Mouse (Mus musculus): ENCODE results near the gene Hspd1.

Gene Hspd1

DNA sequence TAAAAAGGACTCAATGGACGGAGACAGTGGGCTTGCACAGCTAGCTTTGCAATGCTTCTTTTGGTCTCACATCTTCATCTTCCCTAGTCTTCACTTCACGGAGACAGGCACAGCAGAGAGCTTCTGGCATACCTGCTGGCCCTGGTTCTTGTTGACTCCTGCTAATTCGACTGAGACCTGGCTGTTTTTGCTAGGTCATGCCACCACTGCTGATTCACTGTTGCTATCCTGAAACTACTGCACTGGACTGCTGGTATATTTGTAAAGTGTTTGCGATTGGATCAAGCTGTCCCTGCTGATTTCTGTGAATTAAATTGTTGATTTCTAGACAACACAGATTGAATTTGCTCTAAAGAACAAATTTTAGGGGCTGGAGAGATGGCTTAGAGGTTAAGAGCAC, 46.4 kb downstream of the Hspd1 start:
- DNase-seq (ENCODE audit: low spot score in 2 of 2): no peak

DNA sequence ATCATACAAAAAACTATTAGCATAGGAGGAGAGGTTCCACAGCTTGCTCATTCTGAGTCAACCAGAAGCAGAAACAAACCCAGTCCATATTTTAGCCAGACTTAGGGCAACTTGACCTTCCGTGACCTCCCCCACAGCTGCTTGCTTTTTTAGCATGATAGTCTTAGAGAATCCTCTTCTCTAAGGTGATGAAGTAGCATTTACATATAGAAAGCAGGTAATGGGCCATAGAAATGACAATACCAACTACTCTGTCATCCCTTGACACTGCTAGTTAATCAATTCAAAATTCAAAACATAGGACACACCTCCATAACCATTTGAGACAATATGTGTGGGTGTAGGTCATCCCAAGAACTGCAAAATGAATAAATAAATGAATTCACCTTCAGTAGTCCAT, 48.1 kb downstream of the Hspd1 start:
- DNase-seq (ENCODE audit: low spot score in 2 of 2): no peak

DNA sequence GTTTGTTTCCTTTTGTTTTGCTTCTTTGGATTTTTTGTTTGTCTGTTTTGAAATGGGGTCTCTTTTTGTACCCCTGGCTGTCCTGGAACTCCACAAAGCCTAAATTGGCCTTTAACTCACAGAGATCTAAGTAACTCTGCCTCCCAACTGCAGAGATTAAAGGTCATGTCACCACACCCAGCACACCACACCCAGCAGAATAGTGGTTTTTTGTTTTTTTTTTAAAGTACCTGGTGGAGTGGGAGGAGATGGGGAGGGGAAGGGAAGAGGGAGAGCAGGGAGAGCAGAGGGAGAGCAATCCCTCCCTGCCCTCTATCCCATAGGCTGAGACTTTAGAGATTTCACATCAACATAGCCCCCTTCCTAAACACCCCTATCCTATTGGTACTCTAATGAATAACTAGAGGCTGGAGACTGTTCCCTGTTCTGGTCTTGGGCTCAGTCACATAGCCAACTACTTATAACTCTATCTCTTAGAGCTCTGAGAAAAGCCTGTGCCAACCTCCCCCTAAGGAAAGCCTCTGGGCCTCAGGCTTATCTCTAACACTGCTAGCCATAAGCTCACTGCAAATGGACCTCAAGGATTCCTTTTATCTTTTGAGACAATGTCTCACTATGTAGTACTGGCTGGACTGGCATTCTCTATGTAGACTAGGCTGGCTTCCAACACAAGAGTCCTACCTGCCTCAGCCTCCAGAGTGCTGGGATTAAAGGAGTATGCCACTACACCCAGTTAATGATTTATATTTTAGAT, 56.8 kb downstream of the Hspd1 start:
- no peak for DNase-seq (ENCODE audit: low spot score in 2 of 2)

DNA sequence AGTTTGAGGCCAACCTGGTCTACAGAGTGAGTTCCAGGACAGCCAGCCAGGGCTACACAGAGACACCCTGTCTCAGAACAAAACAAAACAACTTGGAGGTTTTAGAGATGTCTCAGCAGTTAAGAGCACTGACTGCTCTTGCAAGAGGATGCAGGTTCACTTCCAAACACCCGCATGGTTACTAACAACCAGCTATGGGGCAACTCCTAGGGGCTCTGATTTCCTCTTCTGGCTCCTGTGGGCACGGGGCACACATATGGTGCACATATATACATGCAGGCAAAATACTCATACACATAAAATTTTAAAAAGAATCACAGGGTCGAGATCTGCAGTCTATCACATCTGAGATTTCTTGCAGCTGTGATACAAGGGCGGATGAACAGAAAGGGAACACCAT, 58.6 kb downstream of the Hspd1 start:
- DNase-seq (ENCODE audit: low spot score in 2 of 2): no peak

DNA sequence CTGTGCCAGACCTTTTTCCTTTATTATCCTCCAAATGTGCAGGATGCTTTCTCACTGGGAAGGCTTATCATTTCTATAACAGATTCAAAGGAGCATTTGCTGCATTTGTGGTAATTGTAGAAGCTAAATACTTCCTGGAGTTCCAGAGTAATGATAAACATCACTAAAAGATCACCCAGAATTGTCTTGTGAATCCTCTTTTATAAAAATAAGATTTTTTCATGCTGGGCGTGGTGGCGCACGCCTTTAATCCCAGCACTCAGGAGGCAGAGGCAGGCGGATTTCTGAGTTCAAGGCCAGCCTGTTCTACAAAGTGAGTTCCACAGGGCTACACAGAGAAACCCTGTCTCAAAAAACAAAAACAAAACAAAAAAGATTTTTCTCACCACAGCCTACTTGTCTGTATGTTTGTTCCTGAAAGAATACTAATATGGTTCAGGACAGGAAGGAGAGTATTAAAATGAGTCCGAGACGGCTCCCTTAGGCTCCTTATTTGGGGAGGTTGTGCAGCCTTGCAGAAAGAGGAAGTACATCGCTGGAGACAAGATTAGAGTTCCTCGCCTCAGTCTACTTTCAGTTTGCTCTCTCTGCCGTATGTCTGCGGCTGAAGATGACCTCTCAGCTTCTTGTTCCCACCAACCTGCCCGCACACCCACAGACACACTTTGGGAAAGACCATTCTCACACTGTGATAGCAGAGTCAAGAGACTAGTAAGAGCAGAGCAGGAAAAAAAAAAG, 59.4 kb downstream of the Hspd1 start:
- no peak for DNase-seq (ENCODE audit: low spot score in 2 of 2)

DNA sequence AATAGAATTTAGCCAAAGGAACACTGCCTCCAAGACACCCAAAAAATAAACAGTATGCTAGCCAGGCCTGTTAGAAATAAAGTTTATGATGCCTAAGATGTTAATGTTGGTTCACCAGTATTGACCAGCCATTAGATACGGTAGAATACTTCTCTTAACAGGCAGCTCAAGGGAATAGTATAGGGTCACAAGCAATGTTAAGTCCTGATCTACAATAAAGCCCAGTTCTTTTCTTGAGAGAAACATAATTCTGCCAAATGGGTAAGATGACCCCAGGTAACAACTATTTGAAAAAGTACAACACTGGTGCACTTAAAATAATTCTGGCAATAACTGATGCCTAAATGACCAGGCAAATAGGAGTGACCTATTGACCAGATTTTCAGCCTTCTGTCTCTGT, 60.1 kb downstream of the Hspd1 start:
- no peak for DNase-seq (ENCODE audit: low spot score in 2 of 2)
